Mouse (Mus musculus): ENCODE results near the gene Vps51.
A peak's percentile ranks its signal among the peaks of the same experiment; 100 is the strongest.

- TF ChIP-seq CTCF (IDR thresholded peaks at IDR 0.05; ENCODE audit: extremely low read depth, insufficient read depth, insufficient read length, insufficient replicate concordance) = no peak
- TF ChIP-seq POLR2A (IDR thresholded peaks at IDR 0.05; ENCODE audit: low read depth, low read length) = peak; percentile 28; the same call in 1 of the 2 replicates
Observed at GRCm38 (mm10) chr19:6061021-6061533, 16.0 kb downstream of the Vps51 start, which contains the start of gene Znhit2.

Data from spleen, adult 2 months (tissue).